Mouse (Mus musculus) kidney, adult 2 months (tissue): ENCODE results near the gene Tial1.

ENCODE experiments used
- CTCF ChIP-seq: fragments of 200-500 bp; conservative IDR thresholded peaks from 2 replicates; pipeline ENCODE4 v1.5.1; 2011; ENCODE audit warnings: low read depth, mild to moderate bottlenecking, control low read depth, low read length, moderate library complexity, mixed read lengths; ENCODE audit not compliant: insufficient read depth, insufficient read length
- POLR2A ChIP-seq: fragments of 200-500 bp; IDR thresholded peaks from one replicate; pipeline ENCODE4 v1.6.1; 2011; ENCODE audit warnings: low read depth, low read length, control low read depth

DNA sequence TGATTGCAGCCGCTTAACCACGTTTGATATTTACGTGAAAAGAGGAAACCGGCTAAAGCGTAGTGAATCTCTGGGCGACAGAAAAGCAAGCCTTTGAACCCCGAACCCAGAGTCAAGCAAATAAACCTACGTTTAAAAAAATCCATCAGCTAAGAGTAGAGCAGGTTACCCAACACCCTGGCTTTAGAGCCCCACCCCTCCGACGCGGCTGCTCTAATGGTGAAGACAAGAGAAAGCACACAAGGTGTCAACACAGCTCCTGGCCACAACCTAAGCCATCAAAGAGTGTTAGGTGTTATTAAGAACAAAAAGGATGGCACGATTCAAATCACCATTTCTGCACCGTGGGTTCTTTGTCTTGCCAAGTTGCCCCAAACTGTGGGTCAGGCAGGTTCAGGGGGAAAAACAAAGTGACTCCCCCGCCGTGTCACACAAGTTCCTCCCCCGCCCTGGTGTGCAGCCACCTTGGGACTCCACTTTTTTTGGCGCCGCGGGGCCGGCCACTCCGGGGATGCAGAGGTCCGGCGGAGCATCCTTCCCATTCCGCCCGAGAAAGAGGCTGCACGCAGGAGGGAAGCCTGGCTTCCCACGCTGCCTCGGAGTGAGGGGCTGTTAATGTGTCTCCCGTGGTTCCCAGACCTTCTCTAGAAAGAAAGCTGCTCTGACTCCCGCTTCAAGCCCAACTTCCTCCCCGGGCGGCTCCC lies 44.1 kb downstream of the Tial1 start:
- TF ChIP-seq CTCF: no peak
- TF ChIP-seq POLR2A: no peak
